10 mouse cellular contexts compared by ENCODE assay signal in genomic region chr13:104519006-104519695, GRCm38 (mm10).
A peak's percentile ranks its signal among the peaks of the same experiment; 100 is the strongest.
DNase-seq lines count a peak whose midpoint lies in the region; ATAC-seq and TF ChIP-seq lines count a peak whose summit lies in the region.
"Had no signal": no experiment of that assay in that cellular context is flagged by ENCODE, and none has a peak within 500 bp of the region (broad histone marks: within the 10 kb centered on the region; RNA-seq: fewer than 3 reads in every experiment).

No protein-coding gene starts in this region.

- 52% methylated on average over 14 of the region's 14 CpGs for WGBS in heart, embryonic 15.5 days
- WGBS in hindbrain, embryonic 14.5 days = 21% methylated on average over 14 of the region's 14 CpGs
- WGBS in midbrain, embryonic 11.5 days = 49% methylated on average over 14 of the region's 14 CpGs

- peak overlapping the region; percentile 70; the same call in 1 of the 2 replicates for H3K4me2 ChIP-seq in heart, embryonic 15.5 days
- peak overlapping the region; percentile 67 for H3K4me2 ChIP-seq in hindbrain, embryonic 14.5 days (replicated peaks)
- H3K4me2 ChIP-seq in midbrain, embryonic 11.5 days = peak overlapping the region; percentile 54

- no peak overlapping the region for H3K9ac ChIP-seq in heart, embryonic 15.5 days
- peak overlapping the region; percentile 71 for H3K9ac ChIP-seq in hindbrain, embryonic 14.5 days
- no peak overlapping the region; the same call in 1 of the 2 replicates for H3K9ac ChIP-seq in midbrain, embryonic 11.5 days (ENCODE audit: low read length)

- no peak for ATAC-seq in heart, embryonic 15.5 days (replicated peaks; ENCODE audit: insufficient number of reproducible peaks, insufficient read depth, low FRiP score, low read depth)
- ATAC-seq in hindbrain, embryonic 14.5 days (ENCODE audit: low FRiP score) = peak; percentile 60
- peak; percentile 33 for ATAC-seq in midbrain, embryonic 11.5 days (ENCODE audit: low FRiP score)
- ATAC-seq in megakaryocyte-erythroid progenitor cell, adult 5-6 weeks (replicated peaks; ENCODE audit: low FRiP score, low TSS enrichment, poor library complexity, severe bottlenecking) = no peak
- no peak for ATAC-seq in granulocyte monocyte progenitor cell, adult 5-6 weeks (replicated peaks; ENCODE audit: poor library complexity, severe bottlenecking)

- no peaks in the 10 kb centered on the region for H3K9me3 ChIP-seq in heart, embryonic 15.5 days (replicated peaks)
- H3K9me3 ChIP-seq in hindbrain, embryonic 14.5 days (ENCODE audit: control insufficient read depth, low read length) = 0 out of 2 replicates have a peak, but pooled peaks cover 3% of the 10 kb centered on the region
- H3K9me3 ChIP-seq in midbrain, embryonic 11.5 days (ENCODE audit: control insufficient read depth, low read length) = no peaks in the 10 kb centered on the region

- no peak for DNase-seq in heart, postnatal 4 days
- DNase-seq in hindbrain, embryonic 14.5 days (ENCODE audit: low spot score) = peak; percentile 67
- DNase-seq in midbrain, embryonic 11.5 days (ENCODE audit: low spot score, missing footprints) = peak; percentile 85
- DNase-seq in ovary, adult 18-20 months (ENCODE audit: low spot score) = no peak

- no peaks in the 10 kb centered on the region for H3K36me3 ChIP-seq in heart, embryonic 15.5 days
- H3K36me3 ChIP-seq in hindbrain, embryonic 14.5 days (replicated peaks; ENCODE audit: control insufficient read depth, insufficient read depth) = no peaks in the 10 kb centered on the region
- no peaks in the 10 kb centered on the region for H3K36me3 ChIP-seq in midbrain, embryonic 11.5 days (ENCODE audit: control insufficient read depth, insufficient read depth, low read length)

- H3K27ac ChIP-seq in heart, embryonic 15.5 days = peak overlapping the region; percentile 76; the same call in 1 of the 2 replicates
- H3K27ac ChIP-seq in cortical plate, adult 2 months (ENCODE audit: insufficient read depth, low read length) = peak overlapping the region; percentile 83
- H3K27ac ChIP-seq in hindbrain, embryonic 14.5 days = peak overlapping the region; percentile 94
- H3K27ac ChIP-seq in midbrain, embryonic 11.5 days (ENCODE audit: low read depth, low read length) = peak overlapping the region; percentile 90
- H3K27ac ChIP-seq: macrophage had no signal

- no peak for TF ChIP-seq CTCF in cortical plate, adult 2 months (IDR thresholded peaks at IDR 0.05; ENCODE audit: extremely low read depth, insufficient read depth, low read length)

- no peaks in the 10 kb centered on the region for H3K27me3 ChIP-seq in heart, embryonic 15.5 days
- H3K27me3 ChIP-seq in hindbrain, embryonic 14.5 days (ENCODE audit: control insufficient read depth, insufficient read depth, low read length) = no peaks in the 10 kb centered on the region
- H3K27me3 ChIP-seq in midbrain, embryonic 11.5 days (ENCODE audit: control insufficient read depth, insufficient read depth, low read length) = no peaks in the 10 kb centered on the region

- H3K4me1 ChIP-seq in heart, embryonic 15.5 days (replicated peaks) = peaks cover 15% of the 10 kb centered on the region
- 0 out of 2 replicates have a peak, but pooled peaks cover 3% of the 10 kb centered on the region for H3K4me1 ChIP-seq in cortical plate, adult 2 months (ENCODE audit: control insufficient read depth, insufficient read depth, low read length)
- H3K4me1 ChIP-seq in hindbrain, embryonic 14.5 days (replicated peaks; ENCODE audit: control insufficient read depth, insufficient read depth, low read length) = peaks cover 9% of the 10 kb centered on the region; the same call in 1 of the 2 replicates
- peaks cover 8% of the 10 kb centered on the region; the same call in 1 of the 2 replicates for H3K4me1 ChIP-seq in midbrain, embryonic 11.5 days (ENCODE audit: control insufficient read depth, insufficient read depth, low read length)

- no peak overlapping the region for H3K4me3 ChIP-seq in heart, embryonic 15.5 days
- no peak overlapping the region for H3K4me3 ChIP-seq in cortical plate, adult 2 months (ENCODE audit: insufficient read depth, low read length)
- H3K4me3 ChIP-seq in hindbrain, embryonic 14.5 days (replicated peaks; ENCODE audit: low read length) = 0 out of 2 replicates have a peak overlapping the region, but pooled peaks have one; percentile 3
- H3K4me3 ChIP-seq in midbrain, embryonic 11.5 days (ENCODE audit: low read depth, low read length) = no peak overlapping the region
- H3K4me3 ChIP-seq: erythroblast, embryonic 14.5 days had no signal

- TF ChIP-seq POLR2A in cortical plate, adult 2 months (IDR thresholded peaks at IDR 0.05; ENCODE audit: extremely low read depth, insufficient read depth, low read length) = no peak

Comparison
In these comparisons a context has a peak if more than half of its experiments do, and no peak if none do; other contexts are left out.
1. ATAC-seq: peak in hindbrain, embryonic 14.5 days (single experiment) and midbrain, embryonic 11.5 days (single experiment); none in heart, embryonic 15.5 days (single experiment), megakaryocyte-erythroid progenitor cell, adult 5-6 weeks (single experiment) and granulocyte monocyte progenitor cell, adult 5-6 weeks (single experiment).
2. DNase-seq: peak in hindbrain, embryonic 14.5 days (single experiment) and midbrain, embryonic 11.5 days (single experiment); none in heart, postnatal 4 days (single experiment) and ovary, adult 18-20 months (single experiment).
3. Peak in every context shown above with its lines, with median percentiles within 50 percentile points of each other: H3K27ac ChIP-seq and H3K4me2 ChIP-seq.